Mouse (Mus musculus) forelimb bud, embryonic 11.5 days (tissue): ENCODE measurements at regions not wholly inside any gene's neighbourhood (a gene's known extent, or its start where the extent isn't known, plus 50 kb on each side); places are given as distances from the start of the nearest gene placed in this dataset.

Source experiments
- DNase-seq: peaks from one replicate; pipeline ENCODE4 v3.0.0-alpha.2; 2012; ENCODE audit warnings: low read depth, low spot score

GRCm38 (mm10) chr4:91051913-91052312 is 348.7 kb downstream of the Elavl2 start:
- DNase-seq = no peak

GRCm38 (mm10) chr4:91029462-91029861 is 371.1 kb downstream of the Elavl2 start:
- DNase-seq = no peak

GRCm38 (mm10) chr4:91028013-91028626 is 372.5 kb downstream of the Elavl2 start:
- no peak for DNase-seq

- no peak for DNase-seq
Measured at GRCm38 (mm10) chr4:90996388-90997092, 404.0 kb downstream of the Elavl2 start.

GRCm38 (mm10) chr4:90964658-90965057 is 435.9 kb downstream of the Elavl2 start:
- DNase-seq = no peak

GRCm38 (mm10) chr4:90943687-90944385 is 456.7 kb downstream of the Elavl2 start:
- no peak for DNase-seq

GRCm38 (mm10) chr4:90917312-90918107 is 483.1 kb downstream of the Elavl2 start:
- DNase-seq = no peak

- no peak for DNase-seq
Measured at GRCm38 (mm10) chr4:90906311-90906710, 494.3 kb downstream of the Elavl2 start.

GRCm38 (mm10) chr4:90868209-90868608 is 532.4 kb downstream of the Elavl2 start:
- DNase-seq = no peak

GRCm38 (mm10) chr4:90860854-90861253 is 539.7 kb downstream of the Elavl2 start:
- DNase-seq = peak; percentile 18

- DNase-seq = no peak
Measured at GRCm38 (mm10) chr4:90839804-90840203, 560.8 kb downstream of the Elavl2 start.

- DNase-seq = no peak
Measured at GRCm38 (mm10) chr4:90799078-90799477, 580.5 kb downstream of the Zfp352 start.

- no peak for DNase-seq
Measured at GRCm38 (mm10) chr4:90798637-90799036, 580.0 kb downstream of the Zfp352 start.

- no peak for DNase-seq
Measured at GRCm38 (mm10) chr4:90797472-90797871, 578.9 kb downstream of the Zfp352 start.
